Mouse (Mus musculus) neural tube, postnatal 0 days (tissue): ENCODE data around the gene Psg19. TPM values are rescaled to one million over a fixed set of nuclear protein-coding genes. Genes with fewer than 3 reads are reported as not detected.

Source experiments
- polyA plus RNA-seq: library from polyadenylated mRNA; unstranded; fragments of >200 nt; fragmentation: Nextera tagmentation; extraction: Ambion mirVana; gene quantifications from 2 replicates; pipeline ENCODE4 v1.2.1, GENCODE M21; 2015

The Psg19 gene
- not detected in 2 replicates for polyA plus RNA-seq

GRCm38 (mm10) chr7:18798420-18798819 is at the start of gene Psg19:
TSS of gene Psg19 (minus strand) at chr7:18798520.

GRCm38 (mm10) chr7:18839865-18840264 is 41.5 kb upstream of the Psg19 start, which contains the start of gene Mill2:
TSS of gene Mill2 (plus strand) at chr7:18839966.

GRCm38 (mm10) chr7:18821507-18821906 is 23.2 kb upstream of the Psg19 start, which contains the start of gene Psg17:
TSS of gene Psg17 (minus strand) at chr7:18821607.

Other genes with a start within 250 kb of the Psg19 start
- gene Psg27, start 231.2 kb downstream of the Psg19 start, polyA plus RNA-seq = not detected in 2 replicates
- not detected in 2 replicates for gene Psg23, start 182.0 kb downstream of the Psg19 start, polyA plus RNA-seq
- not detected in 2 replicates for gene Psg21, start 141.8 kb downstream of the Psg19 start, polyA plus RNA-seq
- not detected in 2 replicates for gene Psg20, start 112.3 kb downstream of the Psg19 start, polyA plus RNA-seq
- gene Psg22, start 80.4 kb downstream of the Psg19 start, polyA plus RNA-seq = not detected in 2 replicates
- gene Psg17, start 23.1 kb upstream of the Psg19 start, polyA plus RNA-seq = not detected in 2 replicates
- gene Mill2, start 41.4 kb upstream of the Psg19 start, polyA plus RNA-seq = 0.99 and 1.1 TPM in 2 replicates
- gene Pglyrp1, start 72.8 kb upstream of the Psg19 start, polyA plus RNA-seq = 31.9 and 32.6 TPM in 2 replicates
- 43.1 and 48.7 TPM in 2 replicates for gene Ccdc61, start 111.9 kb upstream of the Psg19 start, polyA plus RNA-seq
- 9.7 and 10.6 TPM in 2 replicates for gene Nova2, start 127.4 kb upstream of the Psg19 start, polyA plus RNA-seq
- 0.90 and 1.1 TPM in 2 replicates for gene Nanos2, start 188.9 kb upstream of the Psg19 start, polyA plus RNA-seq
- 12.1 and 12.5 TPM in 2 replicates for gene Mypop, start 192.7 kb upstream of the Psg19 start, polyA plus RNA-seq
- gene Irf2bp1, start 205.5 kb upstream of the Psg19 start, polyA plus RNA-seq = 29.7 and 30.6 TPM in 2 replicates
- not detected in 2 replicates for gene Foxa3, start 225.0 kb upstream of the Psg19 start, polyA plus RNA-seq
- 18.4 and 21.6 TPM in 2 replicates for gene Sympk, start 225.9 kb upstream of the Psg19 start, polyA plus RNA-seq